Mouse (Mus musculus): Measurements from ENCODE around the gene Apobr. TPM values are rescaled to one million over a fixed set of nuclear protein-coding genes. Genes with fewer than 3 reads are reported as not detected.

The Apobr gene
- polyA plus RNA-seq, 1 experiment from 2014 or later: 0.27 TPM

DNA sequence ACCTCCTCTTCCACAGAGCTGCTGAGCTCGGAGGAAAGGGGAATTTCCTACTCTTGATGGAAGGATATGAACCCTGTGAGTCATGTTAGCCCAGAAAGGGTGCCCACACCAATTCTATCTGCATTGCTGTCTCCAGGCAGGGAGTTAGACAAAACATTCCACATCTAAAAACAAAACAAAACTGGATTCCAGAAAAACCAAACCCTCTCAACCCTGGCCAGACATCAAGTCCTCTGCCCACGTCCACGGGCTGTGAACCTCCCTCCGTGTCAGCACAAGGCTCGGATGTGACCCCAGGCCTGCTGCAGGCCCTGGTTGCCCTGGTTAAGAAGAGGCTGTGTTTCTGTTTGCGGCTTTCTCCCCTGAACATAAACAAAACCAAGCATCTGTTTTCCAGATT, 43.4 kb downstream of the Apobr start:
- no peaks in the 10 kb centered on the region for H3K27me3 ChIP-seq (replicated peaks)
- H3K9ac ChIP-seq: no peak overlapping the region
- WGBS: 70% methylated on average over 6 of the region's 6 CpGs
- H3K9me3 ChIP-seq: no peaks in the 10 kb centered on the region
- H3K4me1 ChIP-seq: 0 out of 2 replicates have a peak, but pooled peaks cover 1% of the 10 kb centered on the region
- no peak overlapping the region for H3K4me3 ChIP-seq
- no peak overlapping the region for H3K27ac ChIP-seq
- ATAC-seq (ENCODE audit: low FRiP score, low read depth): no peak
- no peaks in the 10 kb centered on the region for H3K36me3 ChIP-seq
- no peak overlapping the region for H3K4me2 ChIP-seq (replicated peaks)

DNA sequence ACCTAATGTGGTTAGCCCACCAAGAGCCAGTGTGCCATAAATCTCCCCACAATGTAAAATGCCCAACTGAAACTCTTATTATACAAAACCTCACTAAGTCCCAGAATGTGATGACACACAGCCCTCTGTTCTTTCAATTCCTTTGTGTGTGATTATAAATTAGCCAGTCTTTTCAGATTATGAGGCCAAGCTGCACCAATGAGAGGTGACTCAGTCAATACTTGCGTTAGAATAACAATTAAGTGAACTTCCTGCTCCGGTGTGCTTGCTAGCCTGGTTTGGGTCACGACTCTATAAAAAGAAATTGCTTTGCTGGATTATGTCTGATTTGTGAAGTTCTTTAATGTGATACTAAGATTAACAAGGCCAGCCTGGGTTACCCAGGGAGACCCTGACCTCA, 45.2 kb downstream of the Apobr start:
- H3K36me3 ChIP-seq: no peaks in the 10 kb centered on the region
- H3K4me2 ChIP-seq (replicated peaks): no peak overlapping the region
- no peak for ATAC-seq (ENCODE audit: low FRiP score, low read depth)
- H3K27ac ChIP-seq: no peak overlapping the region
- no peaks in the 10 kb centered on the region for H3K9me3 ChIP-seq
- 20% methylated on average over 3 of the region's 3 CpGs for WGBS
- H3K4me3 ChIP-seq: no peak overlapping the region
- 0 out of 2 replicates have a peak, but pooled peaks cover 4% of the 10 kb centered on the region for H3K27me3 ChIP-seq (replicated peaks)
- H3K9ac ChIP-seq: no peak overlapping the region
- no peaks in the 10 kb centered on the region for H3K4me1 ChIP-seq

DNA sequence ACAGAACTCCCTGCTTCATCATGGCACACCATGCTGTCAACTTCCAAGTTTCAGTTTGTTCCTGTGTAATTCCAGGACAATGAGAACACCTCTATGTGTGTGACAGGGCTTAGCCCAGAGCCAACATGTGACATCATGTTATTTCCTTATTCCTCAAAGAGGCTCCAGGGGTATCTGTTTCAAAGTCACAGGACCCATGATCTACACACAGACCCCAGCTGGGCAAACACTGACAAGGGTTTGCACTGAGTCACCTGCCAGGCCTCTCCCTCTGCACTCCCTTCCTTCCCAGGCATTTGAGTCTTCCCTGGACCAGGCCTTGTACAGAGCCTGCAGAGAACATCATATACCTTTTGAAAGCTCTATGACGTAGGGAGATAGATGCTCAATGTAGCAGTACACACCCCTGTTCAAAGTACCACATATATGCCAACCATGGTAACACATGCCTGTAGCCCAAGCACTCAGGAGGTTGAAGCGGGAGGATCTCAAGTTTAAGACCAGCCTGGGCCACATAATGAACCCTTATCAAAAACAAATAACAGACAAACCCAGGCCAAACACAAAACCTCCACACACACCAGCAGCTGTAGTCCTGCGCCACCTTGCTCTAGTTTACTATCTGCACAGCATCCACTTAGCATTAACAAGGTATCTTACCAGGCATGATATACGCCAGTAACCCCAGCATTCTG, 46.2 kb downstream of the Apobr start, which contains the start of gene Nupr1:
TSS of gene Nupr1 (minus strand) at position 38 of the 695 bp plus-strand sequence.
- no peaks in the 10 kb centered on the region for H3K4me1 ChIP-seq
- no peak within 1 kb of the TSS for H3K9ac ChIP-seq
- ATAC-seq (ENCODE audit: low FRiP score, low read depth): no peak
- H3K36me3 ChIP-seq: no peaks in the 10 kb centered on the region
- 95% methylated on average over 4 of the region's 4 CpGs for WGBS
- no peak within 1 kb of the TSS for H3K4me3 ChIP-seq
- H3K27me3 ChIP-seq (replicated peaks): 0 out of 2 replicates have a peak, but pooled peaks cover 4% of the 10 kb centered on the region
- no peak within 1 kb of the TSS for H3K27ac ChIP-seq
- no peaks in the 10 kb centered on the region for H3K9me3 ChIP-seq
- H3K4me2 ChIP-seq (replicated peaks): no peak within 1 kb of the TSS

DNA sequence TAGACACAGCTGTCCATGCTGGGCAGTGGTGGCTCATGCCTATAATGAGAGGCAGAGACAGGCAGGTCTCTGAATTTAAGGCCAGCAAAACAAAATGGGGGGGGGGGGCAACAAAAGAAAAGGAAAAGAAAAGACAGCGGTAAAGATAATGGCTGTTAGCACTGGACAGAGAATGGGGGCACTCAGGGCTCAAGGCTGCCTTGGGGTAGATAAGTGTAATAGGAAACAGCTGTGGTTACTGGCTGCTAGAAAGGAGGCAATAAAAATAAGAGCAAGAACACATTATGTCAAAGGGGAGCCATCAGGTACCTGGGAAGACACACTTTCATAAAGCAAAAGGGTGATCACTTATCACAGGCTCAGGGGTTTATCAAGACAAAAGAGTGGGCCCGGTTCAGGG, 47.7 kb downstream of the Apobr start:
- WGBS: 86% methylated on average over 2 of the region's 2 CpGs

DNA sequence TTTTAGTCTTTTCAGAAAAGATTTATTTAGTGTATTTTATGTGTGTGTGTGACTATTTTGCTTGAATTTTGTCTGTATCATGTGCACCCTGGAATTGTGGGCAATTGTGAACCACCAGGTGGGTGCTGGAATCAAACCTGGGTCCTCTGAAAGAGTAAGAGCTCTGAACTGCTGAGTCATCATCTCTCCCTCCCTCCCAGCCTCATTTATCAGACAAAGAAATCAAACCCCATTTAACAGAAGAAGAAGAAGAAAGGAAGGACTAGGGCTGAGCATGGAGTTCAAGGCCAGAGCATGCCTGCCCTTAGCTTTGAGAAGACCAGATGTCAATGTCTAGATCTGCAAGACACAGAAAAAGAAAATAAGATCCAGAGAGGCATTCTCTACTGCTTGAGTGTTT, 50.6 kb downstream of the Apobr start:
- Histone ChIP-seq H3K9ac (no peak overlapping the region), H3K4me1 (no peaks in the 10 kb centered on the region), H3K36me3 (no peaks in the 10 kb centered on the region), H3K27me3 (replicated peaks) (0 out of 2 replicates have a peak, but pooled peaks cover 8% of the 10 kb centered on the region), H3K4me3 (no peak overlapping the region), H3K4me2 (replicated peaks) (no peak overlapping the region), H3K9me3 (no peaks in the 10 kb centered on the region), H3K27ac (no peak overlapping the region)
- ATAC-seq (ENCODE audit: low FRiP score, low read depth): no peak

More for the DNA sequence above, 47.7 kb downstream of the Apobr start:
- 0 out of 2 replicates have a peak, but pooled peaks cover 4% of the 10 kb centered on the region for H3K27me3 ChIP-seq (replicated peaks)
- H3K4me1 ChIP-seq: no peaks in the 10 kb centered on the region
- H3K36me3 ChIP-seq: no peaks in the 10 kb centered on the region
- no peak overlapping the region for H3K9ac ChIP-seq
- ATAC-seq (ENCODE audit: low FRiP score, low read depth): no peak
- H3K27ac ChIP-seq: no peak overlapping the region
- no peak overlapping the region for H3K4me2 ChIP-seq (replicated peaks)
- no peak overlapping the region for H3K4me3 ChIP-seq
- no peaks in the 10 kb centered on the region for H3K9me3 ChIP-seq

DNA sequence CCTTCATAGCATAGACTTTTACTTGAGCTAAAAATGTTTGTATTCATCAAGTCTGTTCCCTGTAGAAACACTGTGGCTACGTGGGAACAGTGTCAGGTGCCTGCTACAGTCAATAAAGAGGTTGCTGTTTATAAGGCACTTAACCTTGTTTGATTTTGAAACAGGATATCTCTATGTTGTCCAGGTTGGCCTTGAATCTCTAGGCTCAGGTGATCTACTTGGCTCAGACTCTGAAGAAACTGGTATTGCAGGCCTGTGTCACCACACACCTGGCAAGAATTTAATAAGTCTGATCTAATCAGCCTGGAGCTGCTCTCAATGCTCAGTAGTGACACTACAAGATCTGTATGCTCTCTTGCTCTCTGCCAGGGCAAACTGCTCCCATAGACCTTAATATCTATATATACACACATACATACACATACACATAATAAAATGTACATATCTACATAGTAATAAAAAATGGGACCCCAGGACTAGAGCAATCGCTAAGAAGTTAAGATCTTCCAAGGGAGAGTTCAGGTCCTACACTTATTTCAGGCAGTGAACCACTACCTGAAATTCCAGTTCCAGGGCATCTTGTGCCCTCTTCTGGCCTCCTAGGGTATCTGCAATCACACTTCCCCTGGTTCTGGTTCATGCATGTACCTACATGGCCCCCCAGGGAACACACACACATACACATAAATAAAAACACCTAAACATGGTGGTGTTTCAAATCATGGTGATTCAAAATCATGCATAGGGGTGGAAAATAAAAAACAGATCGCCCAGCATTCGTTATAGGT, 52.2 kb downstream of the Apobr start:
- H3K4me1 ChIP-seq: no peaks in the 10 kb centered on the region
- no peak overlapping the region for H3K4me3 ChIP-seq
- H3K9me3 ChIP-seq: no peaks in the 10 kb centered on the region
- ATAC-seq (ENCODE audit: low FRiP score, low read depth): no peak
- H3K27ac ChIP-seq: no peak overlapping the region
- 17% methylated on average over 4 of the region's 4 CpGs for WGBS
- 0 out of 2 replicates have a peak, but pooled peaks cover 8% of the 10 kb centered on the region for H3K27me3 ChIP-seq (replicated peaks)
- no peak overlapping the region for H3K9ac ChIP-seq
- no peak overlapping the region for H3K4me2 ChIP-seq (replicated peaks)
- no peaks in the 10 kb centered on the region for H3K36me3 ChIP-seq

Small RNAs within 50 kb of the gene (microRNA-seq; reads per million reads assigned to microRNA genes)
- gene Mir7059: 2.8 reads per million, percentile 7 among the genes with 10 or more reads in this experiment

Other genes starting within 250 kb of the Apobr start
- gene Lat, start 215.4 kb upstream of the Apobr start, polyA plus RNA-seq (2016; fragmentation: Nextera tagmentation; extraction: Ambion mirVana): 1.2 and 1.7 TPM in 2 replicates
- 70.2 and 72.6 TPM in 2 replicates for gene Spns1, start 207.5 kb upstream of the Apobr start, polyA plus RNA-seq (2016; fragmentation: Nextera tagmentation; extraction: Ambion mirVana)
- 3.2 and 4.2 TPM in 2 replicates for gene Nfatc2ip, start 188.2 kb upstream of the Apobr start, polyA plus RNA-seq (2016; fragmentation: Nextera tagmentation; extraction: Ambion mirVana)
- gene Cd19, start 170.1 kb upstream of the Apobr start, polyA plus RNA-seq (2016; fragmentation: Nextera tagmentation; extraction: Ambion mirVana): not detected in 2 replicates
- gene Rabep2, start 156.2 kb upstream of the Apobr start, polyA plus RNA-seq (2016; fragmentation: Nextera tagmentation; extraction: Ambion mirVana): 26.8 TPM in 2 replicates
- 10.2 and 16.5 TPM in 2 replicates for gene Atp2a1, start 121.8 kb upstream of the Apobr start, polyA plus RNA-seq (2016; fragmentation: Nextera tagmentation; extraction: Ambion mirVana)
- 60.5 and 62.9 TPM in 2 replicates for gene Sh2b1, start 109.5 kb upstream of the Apobr start, polyA plus RNA-seq (2016; fragmentation: Nextera tagmentation; extraction: Ambion mirVana)
- gene Tufm, start 97.6 kb upstream of the Apobr start, polyA plus RNA-seq (2016; fragmentation: Nextera tagmentation; extraction: Ambion mirVana): 121 and 136 TPM in 2 replicates
- gene Atxn2l, start 81.5 kb upstream of the Apobr start, polyA plus RNA-seq (2016; fragmentation: Nextera tagmentation; extraction: Ambion mirVana): 74.7 and 81.0 TPM in 2 replicates
- 207 and 208 TPM in 2 replicates for gene Eif3c, start 18.5 kb upstream of the Apobr start, polyA plus RNA-seq (2016; fragmentation: Nextera tagmentation; extraction: Ambion mirVana)
- 26.1 and 28.2 TPM in 2 replicates for gene Cln3, start 875 bp downstream of the Apobr start, polyA plus RNA-seq (2016; fragmentation: Nextera tagmentation; extraction: Ambion mirVana)
- gene Il27, start 10.0 kb downstream of the Apobr start, polyA plus RNA-seq (2016; fragmentation: Nextera tagmentation; extraction: Ambion mirVana): not detected in 2 replicates
- 2.9 and 4.5 TPM in 2 replicates for gene Nupr1, start 45.9 kb downstream of the Apobr start, polyA plus RNA-seq (2016; fragmentation: Nextera tagmentation; extraction: Ambion mirVana)
- 40.0 and 53.2 TPM in 2 replicates for gene Sgf29, start 64.4 kb downstream of the Apobr start, polyA plus RNA-seq (2016; fragmentation: Nextera tagmentation; extraction: Ambion mirVana)
- gene Sult1a1, start 91.5 kb downstream of the Apobr start, polyA plus RNA-seq (2016; fragmentation: Nextera tagmentation; extraction: Ambion mirVana): 0.54 and 0.79 TPM in 2 replicates
- gene Bola2, start 110.5 kb downstream of the Apobr start, polyA plus RNA-seq (2016; fragmentation: Nextera tagmentation; extraction: Ambion mirVana): 160 and 164 TPM in 2 replicates
- 17.9 and 19.0 TPM in 2 replicates for gene Slx1b, start 110.8 kb downstream of the Apobr start, polyA plus RNA-seq (2016; fragmentation: Nextera tagmentation; extraction: Ambion mirVana)
- 70.5 and 71.5 TPM in 2 replicates for gene Coro1a, start 122.8 kb downstream of the Apobr start, polyA plus RNA-seq (2016; fragmentation: Nextera tagmentation; extraction: Ambion mirVana)
- gene Mapk3, start 174.7 kb downstream of the Apobr start, polyA plus RNA-seq (2016; fragmentation: Nextera tagmentation; extraction: Ambion mirVana): 79.0 and 79.6 TPM in 2 replicates
- gene Gdpd3, start 181.4 kb downstream of the Apobr start, polyA plus RNA-seq (2016; fragmentation: Nextera tagmentation; extraction: Ambion mirVana): 1.3 and 2.0 TPM in 2 replicates
- gene Ypel3, start 192.0 kb downstream of the Apobr start, polyA plus RNA-seq (2016; fragmentation: Nextera tagmentation; extraction: Ambion mirVana): 160 and 169 TPM in 2 replicates
- 0.68 and 0.72 TPM in 2 replicates for gene Tbx6, start 196.5 kb downstream of the Apobr start, polyA plus RNA-seq (2016; fragmentation: Nextera tagmentation; extraction: Ambion mirVana)
- gene Ppp4c, start 207.6 kb downstream of the Apobr start, polyA plus RNA-seq (2016; fragmentation: Nextera tagmentation; extraction: Ambion mirVana): 293 and 310 TPM in 2 replicates
- 21.4 and 25.8 TPM in 2 replicates for gene Fam57b, start 212.7 kb downstream of the Apobr start, polyA plus RNA-seq (2016; fragmentation: Nextera tagmentation; extraction: Ambion mirVana)
- not detected in 2 replicates for gene 4930451I11Rik, start 246.7 kb downstream of the Apobr start, polyA plus RNA-seq (2016; fragmentation: Nextera tagmentation; extraction: Ambion mirVana)